Mouse (Mus musculus) small intestine, adult 2 months (tissue): ENCODE measurements around the gene Dad1.

ENCODE experiments used
- CTCF ChIP-seq: fragments of 200-500 bp; IDR thresholded peaks from 2 replicates; pipeline ENCODE4 v1.5.1; 2012; ENCODE audit warnings: low read depth, mild to moderate bottlenecking, control low read depth, inconsistent platforms, low read length, moderate library complexity, mixed read lengths; ENCODE audit not compliant: insufficient replicate concordance, insufficient read length; ENCODE audit errors: extremely low read depth
- POLR2A ChIP-seq: fragments of 200-500 bp; IDR thresholded peaks from 2 replicates; pipeline ENCODE4 v1.6.1; 2012; ENCODE audit warnings: low read depth, mild to moderate bottlenecking, control low read depth, inconsistent platforms, low read length, moderate library complexity

GRCm38 (mm10) chr14:54231176-54231956 lies 22.5 kb downstream of the Dad1 start:
- TF ChIP-seq POLR2A, result no peak; the same call in 1 of the 2 replicates
- TF ChIP-seq CTCF, result no peak
